ENCODE assay signal across 8 mouse cellular contexts in the genomic region with DNA sequence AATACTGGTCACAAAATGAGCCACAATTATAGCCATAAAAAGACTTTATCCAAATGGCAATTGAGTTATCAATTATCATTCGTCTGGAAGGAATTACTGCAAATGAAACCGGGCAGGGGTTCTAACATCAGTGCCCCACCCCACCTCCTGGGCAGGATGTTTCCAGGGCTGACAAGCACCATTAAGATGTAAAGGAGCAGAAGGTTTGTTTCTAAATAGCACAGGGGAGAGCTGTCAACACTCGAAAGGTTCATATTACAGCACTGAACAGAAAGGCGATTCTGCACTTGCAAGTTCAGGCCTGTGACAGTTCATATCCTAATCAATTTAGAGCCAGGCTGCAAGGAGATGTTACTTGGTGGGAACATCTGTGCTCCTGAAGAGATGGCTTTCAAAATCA. TPM values are rescaled to one million over a fixed set of nuclear protein-coding genes. Genes with fewer than 3 reads are reported as not detected.
DNase-seq lines count a peak whose midpoint lies in the region; ATAC-seq and TF ChIP-seq lines count a peak whose summit lies in the region.

No protein-coding gene starts in this region.

- no peaks in the 10 kb centered on the region for H3K9me3 ChIP-seq in heart, embryonic 12.5 days (replicated peaks)
- no peaks in the 10 kb centered on the region for H3K9me3 ChIP-seq in CH12.LX (replicated peaks; ENCODE audit: low read length)
- no peaks in the 10 kb centered on the region for H3K9me3 ChIP-seq in embryonic facial prominence, embryonic 12.5 days
- no peaks in the 10 kb centered on the region for H3K9me3 ChIP-seq in intestine, embryonic 16.5 days (ENCODE audit: control insufficient read depth, low read length)

- H3K4me2 ChIP-seq in heart, embryonic 12.5 days = peak overlapping the region; percentile 18; the same call in 1 of the 2 replicates
- peak overlapping the region; percentile 91 for H3K4me2 ChIP-seq in CH12.LX (ENCODE audit: insufficient read depth, low read depth, poor library complexity, severe bottlenecking)
- peak overlapping the region; percentile 86 for H3K4me2 ChIP-seq in embryonic facial prominence, embryonic 12.5 days (replicated peaks)
- H3K4me2 ChIP-seq in intestine, embryonic 16.5 days (ENCODE audit: low read depth, low read length) = peak overlapping the region; percentile 78; the same call in 1 of the 2 replicates

- no peak for TF ChIP-seq POLR2A in CH12.LX (IDR thresholded peaks at IDR 0.05; ENCODE audit: low read depth, low read length)

- no peaks in the 10 kb centered on the region for H3K36me3 ChIP-seq in heart, embryonic 12.5 days
- H3K36me3 ChIP-seq in CH12.LX (replicated peaks in 1 of 2; ENCODE audit: control insufficient read depth in 1 of 2, insufficient read depth in 1 of 2, low read length in 1 of 2) = peaks cover 0 to 9% of the 10 kb centered on the region in 2 experiments
- no peaks in the 10 kb centered on the region for H3K36me3 ChIP-seq in embryonic facial prominence, embryonic 12.5 days
- no peaks in the 10 kb centered on the region for H3K36me3 ChIP-seq in intestine, embryonic 16.5 days (ENCODE audit: control insufficient read depth, insufficient read depth, low read length)

- no peak overlapping the region for H3K4me3 ChIP-seq in heart, embryonic 12.5 days
- peak overlapping the region in 2 of 3 experiments; percentile 70 to 78 for H3K4me3 ChIP-seq in CH12.LX (replicated peaks in 1 of 3; ENCODE audit: low read depth in 2 of 3, low read length in 2 of 3, poor library complexity in 1 of 3)
- H3K4me3 ChIP-seq in embryonic facial prominence, embryonic 12.5 days = peak overlapping the region; percentile 70; the same call in 1 of the 2 replicates
- no peak overlapping the region for H3K4me3 ChIP-seq in intestine, embryonic 16.5 days (ENCODE audit: low read length)

- no peak for ATAC-seq in heart, embryonic 12.5 days (ENCODE audit: insufficient number of reproducible peaks, low FRiP score)
- ATAC-seq in embryonic facial prominence, embryonic 12.5 days (ENCODE audit: insufficient number of reproducible peaks, insufficient read depth, low FRiP score, low TSS enrichment) = no peak
- no peak for ATAC-seq in intestine, embryonic 16.5 days

- H3K27me3 ChIP-seq in heart, embryonic 12.5 days (replicated peaks) = no peaks in the 10 kb centered on the region
- H3K27me3 ChIP-seq in CH12.LX (replicated peaks) = no peaks in the 10 kb centered on the region
- 0 out of 2 replicates have a peak, but pooled peaks cover 4% of the 10 kb centered on the region for H3K27me3 ChIP-seq in embryonic facial prominence, embryonic 12.5 days
- no peaks in the 10 kb centered on the region for H3K27me3 ChIP-seq in intestine, embryonic 16.5 days (replicated peaks; ENCODE audit: control insufficient read depth, insufficient read depth, low read length)

- peaks cover 62% of the 10 kb centered on the region for H3K4me1 ChIP-seq in heart, embryonic 12.5 days (replicated peaks)
- H3K4me1 ChIP-seq in CH12.LX (ENCODE audit: control insufficient read depth in 1 of 2, insufficient read depth in 2 of 2) = peaks cover 24 to 64% of the 10 kb centered on the region in 2 experiments
- peaks cover 42% of the 10 kb centered on the region for H3K4me1 ChIP-seq in embryonic facial prominence, embryonic 12.5 days
- peaks cover 26% of the 10 kb centered on the region for H3K4me1 ChIP-seq in intestine, embryonic 16.5 days (ENCODE audit: control insufficient read depth, insufficient read depth, low read length)

- no peak for TF ChIP-seq RAD21 in CH12.LX (IDR thresholded peaks at IDR 0.05; ENCODE audit: low read depth, low read length)

- in situ Hi-C loops in CH12.LX (cut with MboI; ENCODE audit: low pct_ligation_motif_present, low pct_unique_long_range_greater_than_20kb, low sequenced_read_pairs) = no loop called here

- dilution Hi-C loops in CH12.LX (cut with MboI; ENCODE audit: extremely low pct_ligation_motif_present, extremely low pct_unique_long_range_greater_than_20kb, low sequenced_read_pairs) = no loop called here

- 13% methylated on average over 4 of the region's 4 CpGs for WGBS in heart, embryonic 12.5 days
- WGBS in embryonic facial prominence, embryonic 12.5 days = 7% methylated on average over 4 of the region's 4 CpGs
- WGBS in intestine, embryonic 16.5 days = 34% methylated on average over 4 of the region's 4 CpGs

- peaks cover 64% of the 10 kb centered on the region for H3K79me2 ChIP-seq in CH12.LX (replicated peaks; ENCODE audit: control insufficient read depth, extremely low read depth, insufficient read depth, poor library complexity, severe bottlenecking)

- TF ChIP-seq EP300 in CH12.LX (IDR thresholded peaks at IDR 0.05; ENCODE audit: low read length) = no peak

- intact Hi-C loops in heart, postnatal 36 days (cut with DNase I) = loop anchor here (10.0 kb wide), 1 partner anchor 215 kb away; no protein-coding TSS in a partner anchor
- intact Hi-C loops in left cerebral cortex, postnatal 10 days (cut with DNase I) = no loop called here

- no peak for TF ChIP-seq CTCF in CH12.LX (conservative IDR thresholded peaks at IDR 0.05 in 1 of 2, IDR thresholded peaks at IDR 0.05 in 1 of 2; ENCODE audit: low read depth in 2 of 2, low read length in 2 of 2)

- 0 out of 2 replicates have a peak overlapping the region, but pooled peaks have one; percentile 39 for H3K9ac ChIP-seq in heart, embryonic 12.5 days
- H3K9ac ChIP-seq in CH12.LX (ENCODE audit: insufficient read depth, low read depth) = no peak overlapping the region; the same call in 1 of the 2 replicates
- H3K9ac ChIP-seq in embryonic facial prominence, embryonic 12.5 days = no peak overlapping the region
- no peak overlapping the region for H3K9ac ChIP-seq in intestine, embryonic 16.5 days (ENCODE audit: low read depth, low read length)

- no peak for DNase-seq in heart, postnatal 36 days
- no peak for DNase-seq in CH12.LX (ENCODE audit: extremely low read depth)
- DNase-seq in left cerebral cortex, postnatal 10 days (ENCODE audit: extremely low spot score in 1 of 2, low spot score in 2 of 2) = no peak
- DNase-seq in Muller cell, postnatal 12 days (ENCODE audit: inconsistent ontology term) = no peak
- DNase-seq in adipocyte (ENCODE audit: low spot score) = no peak

- no peak overlapping the region for H3K27ac ChIP-seq in heart, embryonic 12.5 days (ENCODE audit: poor library complexity, severe bottlenecking)
- no peak overlapping the region for H3K27ac ChIP-seq in CH12.LX (ENCODE audit: insufficient read depth, low read depth)
- no peak overlapping the region for H3K27ac ChIP-seq in embryonic facial prominence, embryonic 12.5 days
- no peak overlapping the region for H3K27ac ChIP-seq in intestine, embryonic 16.5 days (ENCODE audit: low read length)

TF ChIP-seq in CH12.LX, 34 proteins besides CTCF, POLR2A, EP300 and RAD21:
- TF ChIP-seq TCF12 (IDR thresholded peaks at IDR 0.05; ENCODE audit: low read depth, low read length) (no peak), HCFC1 (IDR thresholded peaks at IDR 0.05; ENCODE audit: low read depth, low read length) (no peak), RCOR1 (conservative IDR thresholded peaks at IDR 0.05; ENCODE audit: low read depth, low read length) (no peak), ZC3H11A (IDR thresholded peaks at IDR 0.05; ENCODE audit: low read depth, low read length) (no peak)

RNA-seq across cellular contexts. Expression of a gene that starts 3.3 kb away (rescaled TPM):
- polyA plus RNA-seq in heart, embryonic 12.5 days (2016; fragmentation: Nextera tagmentation; extraction: Ambion mirVana) = 69.1 and 70.4 TPM in 2 replicates
- 10 to 100 TPM; 90.7 to 96.1 TPM for total RNA-seq in heart, postnatal 36 days (2021)
- total RNA-seq in CH12.LX (2012; rRNA removed) (44.8 and 46.9 TPM in 2 replicates), CH12.LX (2014; rRNA removed) (83.3 and 83.5 TPM in 2 replicates)
- 81.8 and 85.9 TPM in 2 replicates for polyA plus RNA-seq in CH12.LX (2012; ENCODE audit: insufficient read length, low read depth)
- polyA plus RNA-seq in embryonic facial prominence, embryonic 12.5 days (2016; fragmentation: Nextera tagmentation; extraction: Ambion mirVana) = 79.3 and 85.3 TPM in 2 replicates
- 27.0 and 59.0 TPM in 2 replicates for polyA plus RNA-seq in intestine, embryonic 16.5 days (2015; fragmentation: Nextera tagmentation; extraction: Ambion mirVana)
- 100 to 1,000 TPM; 133 to 144 TPM for total RNA-seq in left cerebral cortex, postnatal 10 days (2021)

Comparison
In these comparisons a context has a peak if more than half of its experiments do, and no peak if none do; other contexts are left out.
1. H3K4me2 ChIP-seq: peak in every context shown above with its lines; median percentile 91 in CH12.LX; 86 in embryonic facial prominence, embryonic 12.5 days; 78 in intestine, embryonic 16.5 days; 18 in heart, embryonic 12.5 days.
2. H3K4me3 ChIP-seq: peak in CH12.LX (2 of 3) and embryonic facial prominence, embryonic 12.5 days (single experiment); none in heart, embryonic 12.5 days (single experiment) and intestine, embryonic 16.5 days (single experiment).